Mouse (Mus musculus) gastrocnemius, postnatal 4 days (tissue): ENCODE results near the gene Vps53. TPM values are rescaled to one million over a fixed set of nuclear protein-coding genes. Genes with fewer than 3 reads are reported as not detected.
"Not testable (repeated sequence)": the region's sequence is repeated elsewhere in the genome, so short reads cannot be mapped to it uniquely, and the experiment has no call there.

Source experiments
- DNase-seq, 2 experiments: peaks; one replicate each; pipeline ENCODE4 v3.0.0; 2021 to 2022; ENCODE audit warnings: low spot score in 2 of 2, mixed read lengths in 2 of 2
- total RNA-seq, 2 experiments: library from RNA; stranded (reverse); gene quantifications; 2 replicates each; pipeline ENCODE4 v1.2.3; 2021

The Vps53 gene
- total RNA-seq, 2 experiments from 2014 or later = 30.2 to 33.7 TPM

DNA sequence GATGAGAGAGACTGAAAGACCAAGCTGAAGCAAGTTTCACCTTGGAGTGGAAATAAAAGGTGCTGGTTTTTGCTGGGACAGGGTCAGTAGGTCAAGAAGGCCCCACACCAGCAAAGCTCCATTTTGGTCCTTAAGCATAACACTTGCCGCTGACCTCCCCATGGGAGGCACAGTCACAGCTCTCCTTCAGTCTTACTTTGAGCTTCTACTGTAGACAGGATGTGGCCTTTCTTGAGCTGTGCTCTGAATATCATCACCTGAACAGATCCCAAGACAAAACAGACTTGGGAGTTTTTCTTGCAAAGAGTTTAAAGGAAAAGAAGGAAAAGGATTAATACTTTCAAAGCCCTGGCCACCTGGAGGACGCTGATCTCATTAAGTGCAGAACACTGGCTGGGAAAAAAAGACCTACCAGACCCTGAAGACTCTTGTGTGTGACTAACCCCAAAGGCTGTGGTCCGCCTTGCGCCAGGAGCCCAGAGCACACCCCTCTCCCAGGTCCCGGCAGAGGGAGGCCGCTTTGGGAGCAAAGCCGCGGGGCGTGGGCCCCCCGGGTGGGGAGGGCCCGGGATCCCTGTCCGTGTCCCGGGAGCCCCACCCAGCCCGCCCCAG is 152.8 kb downstream of the Vps53 start:
- no peak for DNase-seq

DNA sequence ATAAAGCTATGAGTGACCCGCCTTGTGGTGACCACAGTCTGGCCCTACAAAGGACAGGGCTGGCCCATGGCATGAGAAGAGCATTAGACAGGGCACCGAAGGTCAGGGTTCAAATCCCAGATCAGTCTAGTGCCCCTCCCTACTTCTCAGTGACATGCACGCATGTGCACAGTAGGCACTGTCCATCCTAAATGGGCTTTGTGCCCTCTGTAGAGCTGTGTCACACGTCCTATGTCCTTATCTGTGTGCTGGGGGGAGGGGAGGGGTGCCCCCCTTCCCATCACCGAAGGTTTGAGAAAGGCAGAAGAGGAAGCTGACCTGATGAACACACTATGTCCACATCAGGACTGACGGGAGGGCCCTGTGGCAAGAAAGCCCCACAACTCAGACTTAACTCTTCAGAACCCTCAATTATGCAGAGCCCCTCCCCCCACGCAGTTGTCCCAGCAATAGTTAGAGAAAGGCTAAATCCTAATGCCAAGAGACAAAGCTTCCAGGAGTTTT is 154.3 kb downstream of the Vps53 start:
- no peak for DNase-seq

DNA sequence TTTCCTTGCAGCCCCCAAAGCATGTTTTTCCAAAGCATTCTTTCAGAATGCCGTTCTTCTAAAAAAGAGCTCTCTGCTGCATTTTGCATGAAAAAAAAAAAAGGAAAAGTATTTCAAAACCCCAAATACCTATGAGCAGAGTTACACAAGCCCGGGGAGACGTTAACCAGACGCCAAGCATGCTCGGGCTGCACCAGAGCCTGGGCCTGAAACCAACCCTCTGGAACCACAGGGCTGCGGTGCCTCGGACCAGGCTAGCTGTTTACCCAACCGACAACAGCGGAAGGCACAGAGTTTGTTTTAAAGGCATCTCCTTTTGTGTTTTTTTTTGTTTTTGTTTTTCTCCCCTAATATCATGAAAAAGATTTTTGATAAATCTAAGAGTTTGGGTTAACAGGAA is 158.5 kb downstream of the Vps53 start:
- DNase-seq = no peak

DNA sequence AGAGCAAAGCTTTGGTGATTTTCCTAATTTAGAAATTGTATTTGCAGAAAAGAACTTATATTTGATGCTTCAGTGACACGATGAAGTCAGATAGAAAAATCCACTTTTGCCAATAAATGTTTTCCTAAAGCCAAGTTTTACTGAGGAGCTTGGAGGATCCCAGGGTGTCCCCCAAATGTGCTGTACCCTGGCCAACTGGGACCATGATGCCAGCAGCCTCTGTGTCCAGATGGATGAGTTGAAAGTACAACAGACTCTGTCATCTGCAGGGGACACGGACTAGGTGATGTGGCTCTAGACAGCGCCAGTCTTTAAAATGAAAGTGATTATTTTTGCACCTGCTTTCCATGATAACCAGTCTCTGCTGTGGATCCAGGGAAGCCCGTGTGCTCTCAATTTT is 159.6 kb downstream of the Vps53 start:
- no peak for DNase-seq

DNA sequence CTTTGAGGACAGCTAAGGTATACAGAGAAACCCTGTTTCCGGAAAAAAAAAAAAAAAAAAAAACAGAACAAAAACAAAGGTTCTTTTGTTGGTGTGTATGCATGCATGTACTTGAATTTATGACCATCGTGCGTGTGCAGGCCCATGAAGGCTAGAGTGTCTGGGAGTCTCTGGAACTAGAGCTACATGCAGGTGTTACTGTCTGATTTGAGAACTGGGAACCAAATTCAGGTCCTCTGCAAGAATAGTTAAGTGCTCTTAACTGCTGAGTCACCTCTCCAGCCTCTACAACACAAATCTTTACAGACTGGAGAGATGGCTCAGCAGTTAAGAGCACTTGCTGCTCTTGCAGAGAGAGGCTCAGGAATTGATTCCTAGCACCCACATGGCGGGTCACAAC is 163.6 kb downstream of the Vps53 start:
- DNase-seq = no peak

DNA sequence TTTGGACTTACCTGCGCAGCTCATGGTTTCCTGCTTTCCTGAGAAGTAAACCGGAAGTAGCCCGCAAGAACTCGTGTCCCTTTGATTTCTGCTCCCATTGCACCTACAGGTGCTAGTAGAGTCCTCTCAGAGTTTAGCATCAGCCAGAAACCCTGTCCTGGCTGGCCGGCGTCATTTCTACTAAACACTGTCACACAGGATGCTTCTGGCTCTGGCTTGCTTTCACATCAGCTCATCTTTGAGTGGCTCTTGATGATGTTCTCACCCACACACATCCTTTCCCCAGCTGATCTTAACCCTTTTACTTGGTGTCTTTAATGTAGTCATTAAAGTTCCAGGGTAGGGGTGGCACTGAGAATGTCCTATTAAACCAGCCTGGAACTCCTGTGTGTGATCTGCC is 164.2 kb downstream of the Vps53 start:
- no peak for DNase-seq

DNA sequence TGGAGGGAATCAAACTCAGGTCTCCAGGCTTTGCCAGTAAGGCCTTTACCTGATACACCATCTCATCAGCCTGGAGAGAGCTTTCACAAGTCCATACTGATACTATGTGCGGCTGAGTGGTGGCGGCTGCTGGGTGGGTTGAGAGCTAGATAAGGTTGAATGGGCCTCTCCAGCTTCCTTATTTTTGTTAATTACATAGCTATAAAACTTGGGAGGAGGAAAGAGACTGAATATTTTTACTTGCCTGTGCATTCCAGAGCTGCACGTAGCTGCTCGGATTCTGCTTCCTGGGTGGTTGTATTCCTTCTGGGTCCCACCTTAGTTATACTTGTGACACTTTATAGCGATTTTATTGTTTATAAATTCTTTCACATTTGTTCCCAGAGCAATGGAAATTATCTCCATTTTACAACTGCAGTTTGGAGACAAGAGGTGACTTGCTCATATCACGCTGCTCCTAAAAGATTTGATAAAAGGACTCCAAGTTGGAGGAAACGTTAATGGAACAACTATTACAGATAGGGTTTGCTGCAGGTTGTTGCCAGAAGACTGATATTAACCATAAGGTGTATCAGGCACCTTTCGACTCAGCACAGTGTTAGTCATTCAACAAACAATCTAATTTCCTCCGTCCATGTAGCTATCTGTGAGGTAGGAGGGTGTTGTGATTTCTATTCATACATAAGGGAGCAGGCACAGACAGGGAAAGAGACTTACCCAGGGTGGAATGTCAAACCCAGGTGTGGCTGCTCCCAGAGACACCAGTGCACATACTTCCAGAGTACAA is 168.4 kb downstream of the Vps53 start:
- DNase-seq = no peak

DNA sequence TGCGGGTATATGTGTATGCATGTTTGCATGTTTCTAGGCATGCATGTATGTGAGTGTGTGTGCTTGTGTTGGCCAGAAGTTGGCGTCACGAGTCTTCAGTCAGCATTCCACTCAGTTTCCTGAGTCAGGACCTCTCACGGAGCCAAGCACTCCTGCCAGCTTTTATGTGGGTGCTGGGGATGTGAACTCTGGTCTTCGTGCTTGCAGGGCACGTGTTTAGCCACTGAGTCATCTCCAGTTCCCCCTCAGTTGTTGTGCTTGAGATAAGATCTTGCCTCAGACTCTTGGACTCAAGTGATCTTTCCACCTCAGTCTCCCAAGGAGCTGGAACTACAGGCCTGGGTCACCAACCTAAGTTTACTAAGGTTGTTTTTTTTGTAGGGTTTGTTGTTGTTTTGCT is 170.3 kb downstream of the Vps53 start:
- DNase-seq = no peak

DNA sequence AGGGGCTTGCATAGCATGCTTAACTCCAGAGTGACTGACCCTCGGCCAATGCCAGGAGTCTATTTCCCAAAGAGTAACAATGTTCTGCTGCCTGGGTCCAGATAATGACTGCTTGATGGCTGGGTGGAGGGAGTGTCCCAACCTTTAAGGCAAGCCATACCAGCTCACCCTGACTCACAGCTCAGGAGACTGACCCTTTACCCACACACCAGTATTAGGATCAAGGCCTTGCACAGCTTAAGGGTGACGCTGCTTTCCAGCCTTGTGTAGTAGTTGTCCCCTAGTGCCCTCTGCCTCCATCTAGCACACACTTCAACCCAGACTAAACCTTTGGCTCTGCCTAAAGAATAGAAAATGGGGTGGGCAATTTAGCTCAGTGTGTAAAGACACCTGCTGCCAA is 171.3 kb downstream of the Vps53 start:
- no peak for DNase-seq

DNA sequence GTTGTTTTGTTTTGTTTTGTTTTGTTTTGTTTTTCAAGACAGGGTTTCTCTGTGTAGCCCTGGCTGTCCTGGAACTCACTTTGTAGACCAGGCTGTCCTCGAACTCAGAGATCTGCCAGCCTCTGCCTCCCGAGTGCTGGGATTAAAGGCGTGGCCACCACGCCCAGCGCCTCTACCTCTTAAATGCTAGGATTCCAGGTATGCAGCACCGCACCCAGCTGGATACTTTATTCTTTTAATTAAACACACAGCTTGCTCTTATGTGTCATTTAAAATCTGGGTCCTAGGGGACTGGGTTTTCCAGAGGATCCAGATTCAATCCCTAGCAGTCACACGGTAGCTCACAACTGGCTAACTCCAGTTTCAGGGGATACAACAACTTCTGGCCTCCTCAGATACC is 175.2 kb downstream of the Vps53 start:
- not testable (repeated sequence) for DNase-seq

DNA sequence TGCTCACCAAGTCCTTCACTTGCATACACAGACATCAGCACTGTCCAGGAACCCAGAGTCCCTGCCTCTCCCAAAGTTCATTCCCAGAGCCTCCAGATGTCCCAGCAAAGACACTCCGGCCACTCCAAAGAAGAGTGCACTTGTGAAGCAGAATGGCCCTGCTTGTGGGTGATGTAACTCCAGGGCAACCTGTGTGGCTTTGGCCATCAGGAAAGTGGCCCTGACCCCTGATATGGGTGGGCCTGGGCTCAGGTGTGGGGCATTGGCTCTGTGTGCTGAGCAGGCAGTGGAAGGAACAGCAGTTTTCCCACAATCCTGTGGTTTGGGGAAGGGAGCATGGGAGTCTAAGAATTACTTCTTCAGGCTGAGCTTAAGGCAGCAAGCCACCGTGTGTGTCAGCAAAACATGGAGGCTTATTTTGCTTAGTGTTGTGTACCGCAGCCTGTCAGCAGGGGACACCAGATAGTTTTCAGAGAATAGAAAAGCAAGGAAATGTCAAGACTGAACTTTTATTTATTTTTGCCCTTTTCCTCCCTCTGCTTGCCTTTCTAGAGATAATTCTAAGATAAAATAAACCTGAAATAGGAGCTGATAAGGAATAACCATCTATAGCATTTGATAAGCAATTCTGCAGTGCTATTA is 178.1 kb downstream of the Vps53 start:
- no peak for DNase-seq

DNA sequence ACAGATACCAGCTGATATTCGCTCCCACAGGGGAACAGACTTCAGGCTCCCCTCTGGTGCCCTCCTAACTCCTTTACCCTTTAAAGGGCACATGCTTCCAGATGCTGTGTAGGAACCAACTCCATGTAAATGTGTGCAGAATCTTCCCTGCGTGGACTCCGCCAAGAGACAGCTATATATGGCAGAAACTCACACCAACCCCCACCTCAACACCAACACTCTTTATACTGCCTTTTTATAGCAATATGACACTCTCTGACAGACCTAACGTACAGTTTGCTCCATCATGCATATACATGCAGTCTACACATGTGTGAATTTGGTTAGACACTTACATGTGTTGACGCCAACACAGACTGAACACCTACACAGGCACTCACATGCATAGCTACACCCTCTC is 178.7 kb downstream of the Vps53 start:
- DNase-seq = no peak

DNA sequence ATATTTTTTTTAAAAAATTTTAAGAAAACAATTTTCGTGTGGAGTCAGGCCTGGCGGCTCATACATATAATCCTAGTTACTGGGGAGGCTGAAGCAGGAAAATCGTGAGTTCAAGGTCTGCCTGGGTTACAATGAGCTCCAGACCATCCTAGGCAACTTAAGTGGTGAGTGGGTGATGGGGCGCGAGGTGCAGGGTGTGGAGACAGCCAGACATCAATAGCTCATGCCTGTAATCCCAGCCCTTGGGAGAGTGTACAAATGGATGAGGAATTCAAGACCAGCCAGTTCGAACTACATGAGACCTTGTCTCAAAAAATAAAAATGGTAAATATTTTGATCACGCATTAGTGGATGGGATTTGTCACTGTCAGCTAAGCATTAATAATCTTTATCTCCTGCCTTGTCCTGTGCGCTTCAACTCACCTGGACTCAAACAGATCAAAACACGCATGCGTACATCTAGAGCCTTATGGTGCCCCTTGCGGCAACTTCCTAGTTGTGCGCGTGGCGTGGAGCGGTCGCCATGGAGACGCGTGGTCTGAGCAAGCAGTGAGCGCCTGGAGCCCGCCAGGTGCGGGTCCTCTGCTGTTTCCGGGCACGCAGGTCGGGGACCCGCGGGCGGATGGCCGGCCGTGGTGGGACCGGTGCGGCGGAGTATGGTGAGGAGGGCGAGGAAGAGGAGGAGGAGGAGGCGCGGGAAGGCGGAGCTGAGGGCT is 179.8 kb downstream of the Vps53 start, which contains the start of gene 1700016K19Rik:
Gene 1700016K19Rik, plus strand, starts transcription at position 473 of the 716 bp plus-strand sequence.
- DNase-seq = peak; percentile 34 to 64

Other genes with a start within 250 kb of the Vps53 start
- gene Rph3al, start 241.2 kb downstream of the Vps53 start, total RNA-seq = 1 to 10 TPM; 5.4 to 7.6 TPM
- gene 1700016K19Rik, start 179.7 kb downstream of the Vps53 start, total RNA-seq = not detected
- 10 to 100 TPM; 50.1 to 59.2 TPM for gene Rflnb, start 151.9 kb downstream of the Vps53 start, total RNA-seq
- gene Fam57a, start within 50 bp of the Vps53 start, total RNA-seq = 10 to 100 TPM in 1 of 2 experiments, 1 to 10 TPM in 1; 9.8 to 12.1 TPM
- not detected for gene Dbil5, start 38.0 kb upstream of the Vps53 start, total RNA-seq
- 1 to 10 TPM; 3.5 to 5.2 TPM for gene Gemin4, start 38.0 kb upstream of the Vps53 start, total RNA-seq
- gene Mrm3, start 64.1 kb upstream of the Vps53 start, total RNA-seq = 10 to 100 TPM; 12.9 to 14.8 TPM
- gene Glod4, start 64.1 kb upstream of the Vps53 start, total RNA-seq = 10 to 100 TPM; 51.7 to 55.4 TPM
- gene Nxn, start 219.5 kb upstream of the Vps53 start, total RNA-seq = 10 to 100 TPM; 59.8 to 60.9 TPM
- 10 to 100 TPM; 48.7 TPM for gene Timm22, start 227.3 kb upstream of the Vps53 start, total RNA-seq